Mouse (Mus musculus) midbrain, embryonic 11.5 days (tissue): ENCODE data around the gene Vmn1r3. TPM values are rescaled to one million over a fixed set of nuclear protein-coding genes. Genes with fewer than 3 reads are reported as not detected.
A peak's percentile ranks its signal among the peaks of the same experiment; 100 is the strongest.
"Not testable (repeated sequence)": the region's sequence is repeated elsewhere in the genome, so short reads cannot be mapped to it uniquely, and the experiment has no call there.

Source experiments
- ATAC-seq: fragments of 200-750 bp; cut with Nextera tagmentation; 2 replicates; pipeline ENCODE4 v1.8.0; 2017; ENCODE audit warnings: moderate TSS enrichment, moderate library complexity; ENCODE audit not compliant: low FRiP score
- DNase-seq: peaks from one replicate; pipeline ENCODE4 v3.0.0; 2015; ENCODE audit warnings: low spot score; ENCODE audit errors: missing footprints
- H3K27ac ChIP-seq: fragments of 300-500 bp; sonication (generic); 2 replicates; pipeline ENCODE4 v1.5.1; 2014; ENCODE audit warnings: low read depth, low read length
- H3K27me3 ChIP-seq: fragments of 300-500 bp; sonication (generic); 2 replicates; pipeline ENCODE4 v1.6.1; 2014; ENCODE audit warnings: mild to moderate bottlenecking, low read length, moderate library complexity, mixed read lengths; ENCODE audit not compliant: control insufficient read depth, insufficient read depth
- H3K36me3 ChIP-seq: fragments of 300-500 bp; sonication (generic); 2 replicates; pipeline ENCODE4 v1.6.1; 2014; ENCODE audit warnings: mild to moderate bottlenecking, low read length, moderate library complexity, mixed read lengths; ENCODE audit not compliant: control insufficient read depth, insufficient read depth
- H3K4me1 ChIP-seq: fragments of 300-500 bp; sonication (generic); 2 replicates; pipeline ENCODE4 v1.6.1; 2014; ENCODE audit warnings: low read length; ENCODE audit not compliant: control insufficient read depth, insufficient read depth
- H3K4me2 ChIP-seq: fragments of 300-500 bp; sonication (generic); 2 replicates; pipeline ENCODE4 v1.6.1; 2014; ENCODE audit warnings: mild to moderate bottlenecking, moderate library complexity
- H3K4me3 ChIP-seq: fragments of 300-500 bp; sonication (generic); 2 replicates; pipeline ENCODE4 v1.5.1; 2014; ENCODE audit warnings: low read depth, low read length
- H3K9ac ChIP-seq: fragments of 300-500 bp; sonication (generic); 2 replicates; pipeline ENCODE4 v1.6.1; 2014; ENCODE audit warnings: low read length
- H3K9me3 ChIP-seq: fragments of 300-500 bp; sonication (generic); 2 replicates; pipeline ENCODE4 v1.6.1; 2016; ENCODE audit warnings: low read length; ENCODE audit not compliant: control insufficient read depth
- WGBS: fragments of 180-500 bp; shearing (Covaris S2); extraction: QIAGEN DNeasy Blood & Tissue Kit; methylation state at CpG from one replicate; pipeline ENCODE4 v1.1.7; 2014; 5-methylcytosine and 5-hydroxymethylcytosine counted together
- polyA plus RNA-seq: library from polyadenylated mRNA; unstranded; fragments of >200 nt; fragmentation: Nextera tagmentation; extraction: Ambion mirVana; gene quantifications from 2 replicates; pipeline ENCODE4 v1.2.1, GENCODE M21; 2014

Vmn1r3 gene
- polyA plus RNA-seq, 1 experiment from 2014 or later: not detected

GRCm38 (mm10) chr4:3165046-3165445 lies 20.1 kb downstream of the Vmn1r3 start:
- no peak overlapping the region for H3K9ac ChIP-seq
- no peaks in the 10 kb centered on the region for H3K27me3 ChIP-seq
- H3K36me3 ChIP-seq: no peaks in the 10 kb centered on the region
- WGBS: 92% methylated on average over 4 of the region's 4 CpGs
- no peak overlapping the region for H3K27ac ChIP-seq
- ATAC-seq: no peak
- no peak overlapping the region for H3K4me3 ChIP-seq
- H3K4me2 ChIP-seq: no peak overlapping the region
- no peaks in the 10 kb centered on the region for H3K4me1 ChIP-seq
- peaks cover 4% of the 10 kb centered on the region for H3K9me3 ChIP-seq
- peak; percentile 81 for DNase-seq

DNA sequence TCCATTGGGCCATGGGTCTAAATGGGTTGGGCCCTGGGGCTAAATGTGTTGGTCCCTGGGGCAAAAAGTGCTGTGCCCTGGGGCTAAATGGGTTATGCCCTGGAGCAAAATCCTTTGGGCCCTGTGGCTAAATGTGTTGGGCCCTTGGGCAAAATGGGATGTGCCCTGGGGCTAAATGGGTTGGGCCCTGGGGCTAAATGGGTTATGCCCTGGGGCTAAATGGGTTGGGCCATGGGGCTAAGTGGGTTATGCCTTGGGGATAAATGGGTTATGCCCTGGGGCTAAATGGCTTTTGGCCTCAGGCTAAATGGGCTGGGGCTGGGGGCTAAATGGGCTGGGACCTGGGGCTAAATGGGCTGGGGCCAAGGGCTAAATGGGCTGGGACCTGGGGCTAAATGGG lies 20.7 kb downstream of the Vmn1r3 start:
- DNase-seq, H3K9ac ChIP-seq, H3K4me1 ChIP-seq, ATAC-seq, H3K36me3 ChIP-seq, H3K4me2 ChIP-seq, H3K27me3 ChIP-seq, H3K9me3 ChIP-seq, H3K27ac ChIP-seq, H3K4me3 ChIP-seq: not testable (repeated sequence)

GRCm38 (mm10) chr4:3153320-3153719 lies 31.8 kb downstream of the Vmn1r3 start:
- H3K9ac ChIP-seq, H3K27me3 ChIP-seq, H3K4me3 ChIP-seq, H3K9me3 ChIP-seq, DNase-seq, H3K4me2 ChIP-seq, H3K36me3 ChIP-seq, H3K27ac ChIP-seq, H3K4me1 ChIP-seq, ATAC-seq: not testable (repeated sequence)
- whole genome bisulfite sequencing: 71% methylated on average over 2 of the region's 2 CpGs

DNA sequence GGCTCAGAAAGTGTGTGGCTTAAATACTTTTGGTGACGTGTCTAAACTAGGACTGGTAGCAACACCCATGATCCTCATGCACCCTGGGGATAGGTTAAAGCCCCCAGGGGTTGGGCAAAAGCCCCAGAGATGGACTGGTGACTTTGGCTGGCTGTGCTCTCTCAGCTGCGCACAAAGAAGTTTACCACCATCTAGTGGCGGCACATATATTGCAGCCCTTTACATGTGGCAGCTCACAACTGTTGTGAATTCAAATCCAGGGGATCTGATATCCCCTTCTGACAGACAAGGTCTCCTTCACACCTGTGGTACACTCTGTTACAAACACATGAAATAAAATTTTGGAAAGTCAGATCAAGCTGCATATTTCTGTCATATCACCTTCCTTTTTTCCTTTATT lies 37.2 kb downstream of the Vmn1r3 start:
- not testable (repeated sequence) for H3K4me2 ChIP-seq, H3K9me3 ChIP-seq, H3K27ac ChIP-seq, H3K27me3 ChIP-seq, H3K36me3 ChIP-seq, H3K4me3 ChIP-seq, H3K4me1 ChIP-seq, H3K9ac ChIP-seq, DNase-seq, ATAC-seq
- no CpG with 5 or more reads among the region's 3 CpGs for WGBS

Other genes starting within 250 kb of the Vmn1r3 start
- not detected in 2 replicates for gene Vmn1r2, start 18.0 kb downstream of the Vmn1r3 start, polyA plus RNA-seq